In genomic region chr17:56593527-56594271, GRCm38 (mm10) we compare ENCODE assay signal across 1 mouse cellular context.
TF ChIP-seq lines count a peak whose summit lies in the region.

No protein-coding gene starts in this region.

TF ChIP-seq in myocyte, 11 proteins besides CTCF, POLR2A, EP300 and RAD21:
- TF ChIP-seq MYOD1 (IDR thresholded peaks at IDR 0.05; ENCODE audit: control insufficient read depth in 1 of 3, insufficient read length in 2 of 3, low read depth in 2 of 3) (peak; percentile 99 to 100 (median 100)), MYOG (IDR thresholded peaks at IDR 0.05; ENCODE audit: control insufficient read depth in 1 of 3, insufficient read depth in 1 of 3, insufficient read length in 2 of 3, low read depth in 2 of 3) (peak; percentile 99 to 100 (median 100)), E2F4 (IDR thresholded peaks at IDR 0.05; ENCODE audit: insufficient read depth) (no peak), TCF3 (IDR thresholded peaks at IDR 0.05; ENCODE audit: insufficient read length, low read depth) (peak; percentile 97), TCF12 (IDR thresholded peaks at IDR 0.05; ENCODE audit: insufficient read depth, poor library complexity, severe bottlenecking) (peak; percentile 99), SRF (IDR thresholded peaks at IDR 0.05; ENCODE audit: control insufficient read depth, insufficient read length, low read depth) (no peak), CEBPB (IDR thresholded peaks at IDR 0.05; ENCODE audit: insufficient read depth, poor library complexity, severe bottlenecking) (peak; percentile 45; the same call in 1 of the 2 replicates), POLR2AphosphoS2 (IDR thresholded peaks at IDR 0.05; ENCODE audit: insufficient read length, low read depth) (peak; percentile 43), REST (IDR thresholded peaks at IDR 0.05; ENCODE audit: insufficient read depth, insufficient read length) (no peak), USF1 (IDR thresholded peaks at IDR 0.05; ENCODE audit: low read depth) (no peak)
TF ChIP-seq in myocyte: peak in this region for 6.
